Mouse (Mus musculus) urinary bladder, adult 2 months (tissue): ENCODE data around the gene Cdkl5. TPM values are rescaled to one million over a fixed set of nuclear protein-coding genes. Genes with fewer than 3 reads are reported as not detected.

Source experiments
- DNase-seq: peaks from one replicate; pipeline ENCODE4 v3.0.0; 2022; ENCODE audit warnings: low spot score
- polyA plus RNA-seq: library from polyadenylated mRNA; depleted of rRNA; stranded (reverse); fragments of >200 nt; gene quantifications from 2 replicates; pipeline ENCODE4 v1.2.3, GENCODE M21; 2012; rRNA removed

The Cdkl5 gene
- polyA plus RNA-seq: 2.8 and 3.2 TPM in 2 replicates

GRCm38 (mm10) chrX:160994543-160995121 lies at the start of gene Cdkl5:
TSS of gene Cdkl5 (minus strand) at chrX:160994704.
- peak; percentile 77 for DNase-seq

GRCm38 (mm10) chrX:161033235-161033803 lies 38.8 kb upstream of the Cdkl5 start:
- no peak for DNase-seq

- no peak for DNase-seq
These were observed 37.9 kb upstream of the Cdkl5 start for GRCm38 (mm10) chrX:161032423-161032822.

- DNase-seq: no peak
These were observed 35.7 kb upstream of the Cdkl5 start for GRCm38 (mm10) chrX:161030233-161030632.

GRCm38 (mm10) chrX:161024475-161024874 lies 30.0 kb upstream of the Cdkl5 start:
- no peak for DNase-seq

GRCm38 (mm10) chrX:161021548-161021947 lies 27.0 kb upstream of the Cdkl5 start:
- DNase-seq: no peak

GRCm38 (mm10) chrX:161018179-161018578 lies 23.7 kb upstream of the Cdkl5 start:
- DNase-seq: no peak

GRCm38 (mm10) chrX:161006272-161006671 lies 11.8 kb upstream of the Cdkl5 start:
- DNase-seq: no peak

- no peak for DNase-seq
These were observed 1.5 kb upstream of the Cdkl5 start for GRCm38 (mm10) chrX:160996051-160996450.

- peak; percentile 21 for DNase-seq
These were observed 695 bp upstream of the Cdkl5 start for GRCm38 (mm10) chrX:160995131-160995667.

GRCm38 (mm10) chrX:160993749-160994539 lies 560 bp downstream of the Cdkl5 start:
- no peak for DNase-seq

- no peak for DNase-seq
These were observed 1.8 kb downstream of the Cdkl5 start for GRCm38 (mm10) chrX:160992703-160993102.

- DNase-seq: no peak
These were observed 4.2 kb downstream of the Cdkl5 start for GRCm38 (mm10) chrX:160990276-160990675.

GRCm38 (mm10) chrX:160977919-160978318 lies 16.6 kb downstream of the Cdkl5 start:
- DNase-seq: no peak

GRCm38 (mm10) chrX:160971991-160972545 lies 22.4 kb downstream of the Cdkl5 start:
- DNase-seq: no peak

GRCm38 (mm10) chrX:160958593-160959131 lies 35.8 kb downstream of the Cdkl5 start:
- no peak for DNase-seq

GRCm38 (mm10) chrX:160949583-160949982 lies 44.9 kb downstream of the Cdkl5 start:
- DNase-seq: no peak

- no peak for DNase-seq
These were observed 49.8 kb downstream of the Cdkl5 start for GRCm38 (mm10) chrX:160944722-160945121.

GRCm38 (mm10) chrX:160935541-160935940 lies 59.0 kb downstream of the Cdkl5 start:
- no peak for DNase-seq

- DNase-seq: no peak
These were observed 63.8 kb downstream of the Cdkl5 start for GRCm38 (mm10) chrX:160930656-160931055.

GRCm38 (mm10) chrX:160928870-160929269 lies 65.6 kb downstream of the Cdkl5 start:
- no peak for DNase-seq

GRCm38 (mm10) chrX:160919022-160919637 lies 75.4 kb downstream of the Cdkl5 start:
- DNase-seq: no peak
